Comparison of ENCODE assay signal across 8 mouse cellular contexts in genomic region chr7:29983690-29984380, GRCm38 (mm10). TPM values are rescaled to one million over a fixed set of nuclear protein-coding genes. Genes with fewer than 3 reads are reported as not detected.
A peak's percentile ranks its signal among the peaks of the same experiment; 100 is the strongest.
DNase-seq lines count a peak whose midpoint lies in the region; ATAC-seq lines count a peak whose summit lies in the region.

Gene Zfp568 (plus strand): TSS chr7:29983955.

- ATAC-seq in hindbrain, embryonic 13.5 days (ENCODE audit: low FRiP score) = peak; percentile 97

- under 1% methylated on average over 62 of the region's 62 CpGs for WGBS in hindbrain, embryonic 13.5 days

- H3K27me3 ChIP-seq in hindbrain, embryonic 13.5 days = no peaks in the 10 kb centered on the region

- peaks cover 23% of the 10 kb centered on the region for H3K36me3 ChIP-seq in hindbrain, embryonic 13.5 days

- peak within 1 kb of the TSS; percentile 87 for H3K9ac ChIP-seq in hindbrain, embryonic 13.5 days

- H3K4me2 ChIP-seq in hindbrain, embryonic 13.5 days = peak within 1 kb of the TSS; percentile 73

- peak within 1 kb of the TSS; percentile 83 for H3K4me3 ChIP-seq in hindbrain, embryonic 13.5 days

- peak; percentile 94 for DNase-seq in NIH3T3 (ENCODE audit: low read depth)
- DNase-seq in cerebellum, postnatal 10 days = peak; percentile 95 to 96
- DNase-seq in frontal cortex, postnatal 14 days (ENCODE audit: low spot score in 2 of 2) = peak; percentile 83 to 86
- DNase-seq in layer of hippocampus, postnatal 25 days (ENCODE audit: extremely low spot score in 1 of 2, low spot score in 1 of 2) = peak; percentile 72 to 83
- peak; percentile 95 for DNase-seq in lung, postnatal 25 days (ENCODE audit: low spot score)
- DNase-seq in retina, embryonic 14.5 days (ENCODE audit: low spot score) = peak; percentile 97
- peak; percentile 87 for DNase-seq in thymus, postnatal 4 days

- H3K4me1 ChIP-seq in hindbrain, embryonic 13.5 days (replicated peaks) = peaks cover 21% of the 10 kb centered on the region

- H3K9me3 ChIP-seq in hindbrain, embryonic 13.5 days = no peaks in the 10 kb centered on the region

- H3K27ac ChIP-seq in hindbrain, embryonic 13.5 days = peak within 1 kb of the TSS; percentile 89

RNA-seq across cellular contexts. Expression of gene Zfp568, which starts in this region (rescaled TPM):
- polyA plus RNA-seq in hindbrain, embryonic 13.5 days (2015; fragmentation: Nextera tagmentation; extraction: Ambion mirVana) = 5.5 and 8.0 TPM in 2 replicates
- 1 to 10 TPM; 2.5 to 3.5 TPM for total RNA-seq in layer of hippocampus, postnatal 25 days (2021)

Comparison
In these comparisons a context has a peak if more than half of its experiments do, and no peak if none do; other contexts are left out.
1. Peak in every context shown above with its lines: DNase-seq, ATAC-seq, H3K4me3 ChIP-seq and H3K27ac ChIP-seq.